Mouse (Mus musculus) megakaryocyte, adult 5-6 weeks (primary cell): ENCODE data around the gene Slc10a4. TPM values are rescaled to one million over a fixed set of nuclear protein-coding genes. Genes with fewer than 3 reads are reported as not detected.
"Not testable (repeated sequence)": the region's sequence is repeated elsewhere in the genome, so short reads cannot be mapped to it uniquely, and the experiment has no call there.

ENCODE experiments used
- ATAC-seq: 2 replicates; pipeline ENCODE4 v1.8.0; 2016; ENCODE audit warnings: mild to moderate bottlenecking, inconsistent platforms; ENCODE audit not compliant: poor library complexity, severe bottlenecking
- total RNA-seq, 2 experiments: library from RNA; stranded (forward) in 1 of 2; stranded (reverse) in 1 of 2; fragments of 153-499, 151-499 nt in 1 of 2; fragments of 221-1000, 200-1000 nt in 1 of 2; gene quantifications; 2 replicates each; pipeline versions ENCODE4 v1.2.3 to v1.2.4; 2015 to 2017

The Slc10a4 gene
- not detected in 2 replicates for total RNA-seq (2015)
- total RNA-seq (2017) = not detected in 2 replicates

DNA sequence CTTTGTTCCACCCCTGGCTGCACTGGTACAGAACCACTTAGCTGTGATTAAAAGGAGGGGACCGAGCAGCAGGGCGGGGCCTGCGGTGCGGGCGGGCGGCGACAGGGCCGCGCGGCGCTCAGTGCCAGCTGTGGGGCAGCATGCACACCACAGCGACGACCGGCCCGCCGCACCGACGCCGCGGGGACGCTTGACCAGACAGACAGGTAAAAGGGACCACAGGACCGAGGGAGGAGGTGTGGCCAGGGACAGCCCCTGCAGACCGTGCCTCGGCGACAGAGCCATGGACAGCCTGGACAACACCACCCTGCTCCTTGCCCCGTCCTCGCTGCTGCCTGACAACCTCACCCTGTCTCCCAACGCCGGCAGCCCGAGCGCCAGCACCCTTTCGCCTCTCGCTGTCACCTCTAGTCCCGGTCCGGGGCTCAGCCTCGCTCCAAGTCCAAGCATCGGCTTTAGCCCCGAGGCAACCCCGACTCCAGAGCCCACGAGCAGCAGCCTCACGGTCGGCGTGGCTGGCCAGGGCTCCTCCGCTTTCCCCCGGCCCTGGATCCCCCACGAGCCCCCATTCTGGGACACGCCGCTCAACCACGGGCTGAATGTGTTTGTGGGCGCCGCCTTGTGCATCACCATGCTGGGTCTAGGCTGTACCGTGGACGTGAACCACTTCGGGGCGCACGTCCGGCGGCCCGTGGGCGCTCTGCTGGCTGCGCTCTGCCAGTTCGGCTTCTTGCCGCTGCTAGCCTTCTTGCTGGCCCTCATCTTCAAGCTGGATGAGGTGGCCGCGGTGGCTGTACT is at the start of gene Slc10a4:
Gene Slc10a4, plus strand, starts transcription at position 100 of the 798 bp plus-strand sequence.
- peak; percentile 22; the same call in 1 of the 2 replicates for ATAC-seq

- ATAC-seq = no peak
Measured at GRCm38 (mm10) chr5:72957281-72957680, 49.4 kb upstream of the Slc10a4 start.

DNA sequence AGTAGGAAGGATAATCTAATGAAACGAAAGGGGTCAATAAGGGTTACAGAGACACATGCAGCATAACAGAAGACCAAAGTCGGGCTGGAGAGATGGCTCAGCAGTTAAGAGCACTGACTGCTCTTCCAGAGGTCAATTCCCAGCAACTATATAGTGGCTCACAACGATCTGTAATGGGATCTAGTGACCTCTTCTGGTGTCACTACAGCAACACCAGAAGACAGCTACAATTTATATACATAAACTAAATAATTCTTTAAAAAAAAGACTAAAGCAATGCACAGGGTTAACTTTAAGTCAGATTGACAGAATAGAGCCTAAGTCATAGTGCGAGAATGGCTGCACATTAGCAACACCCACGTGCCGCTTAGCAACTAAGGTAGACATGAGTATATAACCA is 46.6 kb upstream of the Slc10a4 start:
- ATAC-seq = no peak

GRCm38 (mm10) chr5:72965706-72966105 is 41.0 kb upstream of the Slc10a4 start:
- ATAC-seq = no peak

GRCm38 (mm10) chr5:72972435-72972834 is 34.2 kb upstream of the Slc10a4 start:
- ATAC-seq = no peak

DNA sequence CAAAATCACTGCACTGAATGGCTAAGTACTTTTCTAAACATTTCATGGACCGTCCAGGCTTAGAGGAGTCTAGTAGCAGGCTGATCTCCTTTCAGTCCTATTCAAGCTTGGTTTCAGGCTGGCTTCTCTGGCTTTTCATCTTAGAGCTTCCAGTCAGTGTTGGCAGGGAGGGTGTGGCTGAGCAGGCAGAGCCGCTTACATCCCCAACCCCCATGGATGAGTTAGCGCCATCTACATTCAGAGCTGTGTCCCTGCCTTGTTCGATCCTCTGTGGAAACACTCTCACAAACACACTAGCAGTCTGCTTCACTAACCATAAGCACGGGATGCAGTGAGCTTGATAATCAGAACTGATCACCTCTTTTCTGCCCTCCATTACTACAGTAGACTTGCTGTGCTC is 33.7 kb upstream of the Slc10a4 start:
- ATAC-seq = no peak

DNA sequence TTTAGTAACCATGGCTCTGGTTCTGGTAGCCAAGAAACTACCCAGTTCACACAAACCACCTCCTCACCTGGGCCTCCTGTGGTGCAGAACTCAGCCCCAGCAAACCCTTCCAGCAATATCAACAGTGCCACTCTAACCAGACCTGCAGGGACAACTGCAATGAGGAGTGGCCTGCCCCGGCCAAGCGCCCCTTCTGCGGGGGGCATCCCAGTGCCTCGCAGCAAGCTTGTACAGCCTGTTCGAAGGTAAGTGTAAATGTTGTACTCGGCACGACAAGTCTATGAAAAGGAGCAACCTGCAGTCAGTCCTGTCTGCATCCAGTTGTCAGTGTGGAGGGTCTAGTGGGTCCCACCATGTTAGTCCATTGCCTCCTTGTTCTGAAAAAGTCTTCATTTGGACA is 32.1 kb upstream of the Slc10a4 start, which contains the start of gene Gm10135:
Gene Gm10135, minus strand, starts transcription at position 101 of the 400 bp plus-strand sequence.
- no peak for ATAC-seq

- ATAC-seq = no peak
Measured at GRCm38 (mm10) chr5:72975996-72976395, 30.7 kb upstream of the Slc10a4 start.

DNA sequence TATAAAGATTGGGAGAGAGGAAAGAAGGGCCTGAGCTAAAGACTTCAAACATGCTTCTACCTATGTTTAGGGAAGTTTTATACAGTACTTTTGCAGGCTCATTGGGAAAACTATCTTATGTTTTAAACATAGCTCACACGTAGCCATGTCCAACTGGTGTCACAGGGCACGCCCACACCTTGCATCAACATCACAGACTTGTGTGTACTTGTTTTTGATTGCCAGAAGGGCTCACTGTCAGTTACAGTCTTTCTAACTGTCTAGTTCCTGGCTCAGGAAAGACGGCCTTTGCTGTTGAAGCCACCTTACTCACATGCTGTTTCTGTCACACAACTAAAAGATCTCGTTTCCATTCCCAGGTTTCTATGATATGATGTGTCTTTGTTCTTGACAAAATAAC is 30.1 kb upstream of the Slc10a4 start:
- no peak for ATAC-seq

DNA sequence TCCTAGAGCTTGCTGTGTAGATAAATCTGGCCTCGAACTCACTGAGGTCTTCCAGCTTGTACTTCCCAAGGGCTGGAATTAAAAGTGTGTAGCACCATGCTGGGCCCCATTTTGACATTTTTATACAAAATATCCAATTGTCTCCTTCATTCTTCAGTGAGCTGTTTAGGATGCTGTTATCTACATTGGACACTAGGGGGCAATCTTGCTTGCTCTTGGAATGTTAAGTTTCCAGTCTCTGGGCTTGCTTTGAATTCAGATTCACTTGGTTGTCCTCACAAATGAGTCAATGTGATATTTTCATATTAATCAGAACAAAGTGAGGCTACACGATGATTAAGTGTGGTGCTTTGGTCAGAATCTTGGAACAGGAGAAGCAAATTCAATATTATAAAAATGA is 22.6 kb upstream of the Slc10a4 start:
- ATAC-seq = peak; percentile 69

GRCm38 (mm10) chr5:72987786-72988185 is 18.9 kb upstream of the Slc10a4 start:
- no peak for ATAC-seq

- ATAC-seq = no peak
Measured at GRCm38 (mm10) chr5:72989756-72990155, 16.9 kb upstream of the Slc10a4 start.

- no peak for ATAC-seq
Measured at GRCm38 (mm10) chr5:72992474-72992873, 14.2 kb upstream of the Slc10a4 start.

GRCm38 (mm10) chr5:72994424-72994823 is 12.3 kb upstream of the Slc10a4 start:
- ATAC-seq = no peak

DNA sequence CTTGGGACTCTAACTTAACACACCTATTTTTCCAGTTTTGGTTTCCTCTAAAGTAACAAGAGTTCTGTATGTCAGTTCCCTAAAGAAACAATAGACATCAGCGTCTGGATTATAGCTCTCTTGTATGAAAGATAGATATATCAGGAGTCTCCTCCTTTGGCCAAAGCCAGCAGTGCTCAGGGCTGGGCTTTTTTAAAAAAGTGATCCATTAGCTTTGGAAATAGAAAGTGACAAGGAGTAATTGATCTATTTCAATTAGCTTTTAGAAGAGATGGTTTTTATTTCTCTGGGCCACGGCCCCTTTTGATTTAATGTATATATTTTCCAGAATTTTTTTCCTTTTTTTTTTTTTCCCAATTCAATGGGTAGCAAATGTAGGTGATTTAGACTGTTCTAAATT is 11.8 kb upstream of the Slc10a4 start:
- no peak for ATAC-seq

- ATAC-seq = no peak
Measured at GRCm38 (mm10) chr5:72995379-72995778, 11.3 kb upstream of the Slc10a4 start.

DNA sequence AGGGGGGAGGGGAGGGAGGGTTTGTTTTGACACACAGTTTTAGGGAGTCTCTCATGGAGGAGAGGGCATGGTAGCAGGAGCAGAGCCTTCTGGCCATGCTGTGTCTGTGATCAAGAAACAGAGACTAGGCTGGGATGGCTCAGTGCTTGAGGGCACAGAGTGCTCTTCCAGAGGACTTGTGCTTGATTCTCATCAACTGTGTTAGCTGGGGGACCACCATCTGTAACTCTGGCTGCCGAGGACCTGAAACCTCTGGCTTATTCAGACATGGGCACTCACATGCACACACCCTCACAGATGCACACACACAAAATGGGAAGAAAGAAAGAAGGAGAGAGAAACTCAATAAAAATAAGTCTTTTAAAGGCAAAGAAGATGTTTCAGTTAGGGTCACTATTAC is 8.1 kb upstream of the Slc10a4 start:
- ATAC-seq = not testable (repeated sequence)

DNA sequence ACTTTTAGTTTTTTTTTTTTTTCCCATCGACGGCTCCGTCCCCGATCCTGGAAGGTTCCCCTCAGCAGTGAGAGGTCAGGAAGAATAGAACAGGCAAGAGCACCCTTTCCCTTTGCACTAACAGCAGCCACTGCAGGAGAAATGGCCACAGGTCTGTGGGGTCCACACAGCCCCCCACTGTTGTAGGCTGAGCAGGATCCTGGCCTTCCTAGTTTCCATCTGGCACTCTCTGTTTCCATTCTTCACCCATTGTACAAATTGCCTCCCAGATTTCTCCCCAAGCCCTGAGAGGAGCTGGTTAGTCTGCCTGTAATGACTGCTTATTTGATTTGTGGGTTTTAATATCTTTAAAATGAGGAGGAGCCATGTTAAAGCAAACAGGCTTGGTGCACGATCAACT is 2.6 kb upstream of the Slc10a4 start:
- ATAC-seq = no peak

DNA sequence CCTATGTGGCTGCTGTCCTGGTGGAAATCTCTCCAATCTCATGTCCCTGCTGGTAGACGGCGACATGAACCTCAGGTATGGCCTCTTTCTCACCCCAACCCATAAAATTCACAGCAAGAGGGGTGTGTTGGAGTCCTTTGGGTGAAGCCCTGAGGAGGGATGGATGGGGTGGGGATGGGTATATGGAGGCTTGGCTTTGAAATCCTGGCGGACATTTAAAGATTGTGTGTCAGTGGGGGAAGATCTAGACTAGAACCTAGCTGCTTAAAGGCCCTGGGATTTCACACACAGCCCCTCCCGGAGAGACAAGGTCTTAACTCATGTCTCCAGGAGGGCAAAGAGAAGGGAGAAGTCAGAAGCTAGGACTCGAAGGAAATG is 888 bp downstream of the Slc10a4 start:
- ATAC-seq = no peak

- peak; percentile 67 for ATAC-seq
Measured at GRCm38 (mm10) chr5:73008230-73008629, 1.5 kb downstream of the Slc10a4 start.

DNA sequence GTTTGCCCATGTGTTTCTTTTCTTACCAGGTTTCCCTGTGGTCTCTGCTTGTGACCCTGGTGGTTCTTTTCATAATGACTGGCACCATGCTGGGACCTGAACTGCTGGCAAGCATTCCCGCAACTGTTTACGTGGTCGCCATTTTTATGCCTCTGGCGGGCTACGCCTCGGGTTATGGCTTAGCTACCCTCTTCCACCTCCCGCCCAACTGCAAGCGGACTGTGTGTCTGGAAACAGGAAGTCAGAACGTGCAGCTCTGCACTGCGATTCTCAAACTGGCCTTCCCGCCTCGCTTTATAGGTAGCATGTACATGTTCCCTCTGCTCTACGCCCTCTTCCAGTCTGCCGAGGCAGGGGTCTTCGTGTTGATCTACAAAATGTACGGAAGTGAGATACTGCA is 5.1 kb downstream of the Slc10a4 start:
- not testable (repeated sequence) for ATAC-seq

DNA sequence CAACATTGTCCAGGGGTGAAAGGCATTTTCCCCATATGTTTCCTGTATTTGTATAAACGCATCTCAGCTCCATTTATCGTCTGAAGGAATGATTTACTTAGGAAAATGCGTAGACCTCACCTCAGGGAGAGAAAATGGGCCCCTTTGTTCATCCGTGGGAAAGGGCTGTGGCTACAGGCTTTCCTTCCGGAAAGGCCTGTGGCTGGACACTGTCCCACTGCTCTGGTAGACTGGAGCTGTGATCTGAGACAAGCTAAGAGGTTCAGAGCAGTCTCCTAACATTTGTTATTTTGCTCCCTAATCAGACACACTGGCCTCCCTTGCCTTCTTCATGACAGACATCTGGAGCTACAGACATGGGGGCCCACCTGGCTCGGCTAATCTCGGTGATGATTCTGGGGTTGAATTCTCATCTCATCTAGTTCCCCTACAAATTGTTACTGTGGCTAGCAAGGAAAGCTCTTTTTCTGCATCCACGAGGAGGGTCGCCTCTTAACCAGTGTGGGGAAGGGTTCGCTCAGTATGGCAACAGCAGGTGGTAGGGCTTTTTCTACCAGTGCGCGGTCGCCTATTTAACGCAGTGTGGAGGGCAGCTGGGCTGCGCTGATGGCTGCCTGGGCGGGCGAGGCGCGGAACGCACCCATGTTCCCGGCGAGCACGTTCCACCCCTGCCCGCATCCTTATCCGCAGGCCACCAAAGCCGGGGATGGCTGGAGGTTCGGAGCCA is 6.4 kb downstream of the Slc10a4 start:
- not testable (repeated sequence) for ATAC-seq
